Mouse (Mus musculus): ENCODE results near the gene Fbxl17.

Gene Fbxl17

GRCm38 (mm10) chr17:63499636-63500155, at the start of gene Fbxl17:
Fbxl17 (minus strand) TSS chr17:63500017.
- no peak for DNase-seq (ENCODE audit: low read depth)

- peak; percentile 8 for DNase-seq (ENCODE audit: low read depth)
Observed at GRCm38 (mm10) chr17:63547465-63547864, 47.6 kb upstream of the Fbxl17 start.

DNA sequence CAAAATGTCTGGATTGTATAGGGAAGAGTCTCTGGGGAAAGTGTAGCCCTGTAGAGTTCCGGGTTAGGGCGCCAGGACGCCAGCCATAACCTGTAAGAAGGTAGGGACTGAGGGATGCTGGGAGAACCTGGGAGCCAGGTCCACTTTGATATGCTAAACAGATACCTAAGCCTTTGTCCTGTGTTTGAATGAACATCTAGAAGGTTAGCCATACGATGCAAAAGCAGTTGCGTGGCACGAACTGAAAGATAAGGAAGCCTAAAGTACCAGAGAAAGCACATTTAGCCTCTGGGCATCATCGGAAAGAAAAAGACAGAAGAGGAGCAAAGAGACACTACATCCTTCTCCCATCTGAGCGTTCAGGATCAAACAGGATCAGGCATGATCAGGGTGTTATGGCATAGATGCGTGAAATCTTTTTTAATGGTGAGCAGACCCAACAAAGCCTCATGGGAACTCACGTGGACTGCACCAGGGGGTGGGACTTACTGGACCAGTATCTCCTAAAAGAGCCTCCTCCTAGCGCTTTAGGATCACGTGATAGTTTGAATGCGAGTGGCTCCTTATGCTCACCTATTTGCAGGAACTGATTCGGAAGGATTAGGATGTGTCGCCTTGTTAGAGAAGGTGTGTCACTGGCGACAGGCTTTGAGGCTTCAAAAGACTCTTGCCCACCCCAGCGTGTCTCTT, 34.9 kb upstream of the Fbxl17 start:
- no peak for DNase-seq (ENCODE audit: low read depth)

DNA sequence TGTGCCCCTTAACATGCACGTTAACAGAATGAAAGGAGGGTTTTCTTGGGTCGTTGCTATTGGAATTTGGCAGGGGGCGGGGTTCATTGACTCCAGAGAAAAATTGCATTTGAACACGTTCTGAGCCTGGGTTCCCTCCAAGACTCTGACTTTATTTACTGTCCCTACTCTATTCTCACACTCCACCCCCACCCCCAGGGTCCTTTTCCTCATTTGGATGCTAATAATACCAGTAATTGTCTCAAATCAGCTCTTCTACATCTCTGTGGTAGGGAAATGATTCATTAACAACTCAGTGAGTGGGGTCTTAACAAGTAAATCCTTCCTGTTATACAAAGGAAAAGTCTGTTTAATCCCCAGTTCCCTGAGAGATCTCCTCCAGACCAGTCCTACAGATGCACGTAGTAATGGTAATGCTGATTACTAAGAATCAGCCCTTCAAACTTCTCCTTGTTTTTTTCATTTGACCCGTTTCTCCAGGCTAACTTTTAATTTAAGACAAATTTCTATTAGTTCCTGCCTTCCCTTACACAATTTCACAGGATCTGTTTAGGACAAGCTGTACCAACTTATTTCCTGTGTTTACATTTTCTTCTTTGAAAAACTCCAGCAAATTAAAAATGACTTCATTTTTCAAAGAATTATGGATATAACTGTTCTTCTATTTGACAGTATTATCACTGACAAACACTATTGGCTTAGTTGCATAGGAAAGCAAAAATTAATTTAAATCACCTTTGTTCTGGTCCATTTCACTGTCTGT, 33.4 kb upstream of the Fbxl17 start:
- no peak for DNase-seq (ENCODE audit: low read depth)

GRCm38 (mm10) chr17:63529476-63529875, 29.7 kb upstream of the Fbxl17 start:
- DNase-seq (ENCODE audit: low read depth): no peak

DNA sequence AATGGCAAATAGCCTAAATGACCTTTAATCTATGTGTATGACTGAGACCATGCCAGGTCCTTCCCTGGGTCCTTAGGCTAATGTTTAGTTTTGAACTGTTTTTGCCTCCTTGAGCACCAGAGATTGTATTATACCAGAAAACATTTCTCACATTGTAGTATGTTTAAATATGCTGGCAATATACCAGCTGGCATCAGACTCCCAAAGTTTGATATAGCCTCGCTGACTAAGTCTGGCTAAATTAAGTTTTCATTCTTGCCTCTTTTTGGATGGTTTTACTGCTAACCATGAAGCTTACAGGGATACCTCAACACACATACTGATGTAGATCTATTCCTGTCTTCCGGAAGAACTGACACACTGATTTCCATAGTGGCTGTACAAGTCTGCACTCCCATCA, 20.9 kb upstream of the Fbxl17 start:
- no peak for DNase-seq (ENCODE audit: low read depth)

- DNase-seq (ENCODE audit: low read depth): no peak
Observed at GRCm38 (mm10) chr17:63510451-63510850, 10.6 kb upstream of the Fbxl17 start.

DNA sequence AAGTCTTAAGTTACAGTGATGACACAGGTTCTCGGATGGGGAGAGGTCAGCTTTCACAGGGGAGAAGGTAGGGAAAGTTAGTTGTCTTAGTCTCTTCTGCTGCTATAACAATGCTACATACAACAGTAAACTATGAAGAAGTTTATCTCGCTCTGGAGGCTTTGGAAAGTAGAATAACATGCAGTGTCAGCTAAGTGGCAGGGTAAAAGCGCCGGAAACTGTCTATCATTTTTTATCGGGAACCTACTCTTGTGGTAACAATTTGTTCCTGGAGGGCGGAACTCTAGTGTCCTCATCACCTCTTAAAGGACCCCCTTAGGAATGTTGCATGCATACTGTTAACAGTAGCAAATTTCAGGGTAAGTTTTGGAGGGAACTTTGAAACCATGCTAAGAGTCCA, 1.3 kb upstream of the Fbxl17 start:
- DNase-seq (ENCODE audit: low read depth): no peak

GRCm38 (mm10) chr17:63500156-63500834, 478 bp upstream of the Fbxl17 start:
- no peak for DNase-seq (ENCODE audit: low read depth)

DNA sequence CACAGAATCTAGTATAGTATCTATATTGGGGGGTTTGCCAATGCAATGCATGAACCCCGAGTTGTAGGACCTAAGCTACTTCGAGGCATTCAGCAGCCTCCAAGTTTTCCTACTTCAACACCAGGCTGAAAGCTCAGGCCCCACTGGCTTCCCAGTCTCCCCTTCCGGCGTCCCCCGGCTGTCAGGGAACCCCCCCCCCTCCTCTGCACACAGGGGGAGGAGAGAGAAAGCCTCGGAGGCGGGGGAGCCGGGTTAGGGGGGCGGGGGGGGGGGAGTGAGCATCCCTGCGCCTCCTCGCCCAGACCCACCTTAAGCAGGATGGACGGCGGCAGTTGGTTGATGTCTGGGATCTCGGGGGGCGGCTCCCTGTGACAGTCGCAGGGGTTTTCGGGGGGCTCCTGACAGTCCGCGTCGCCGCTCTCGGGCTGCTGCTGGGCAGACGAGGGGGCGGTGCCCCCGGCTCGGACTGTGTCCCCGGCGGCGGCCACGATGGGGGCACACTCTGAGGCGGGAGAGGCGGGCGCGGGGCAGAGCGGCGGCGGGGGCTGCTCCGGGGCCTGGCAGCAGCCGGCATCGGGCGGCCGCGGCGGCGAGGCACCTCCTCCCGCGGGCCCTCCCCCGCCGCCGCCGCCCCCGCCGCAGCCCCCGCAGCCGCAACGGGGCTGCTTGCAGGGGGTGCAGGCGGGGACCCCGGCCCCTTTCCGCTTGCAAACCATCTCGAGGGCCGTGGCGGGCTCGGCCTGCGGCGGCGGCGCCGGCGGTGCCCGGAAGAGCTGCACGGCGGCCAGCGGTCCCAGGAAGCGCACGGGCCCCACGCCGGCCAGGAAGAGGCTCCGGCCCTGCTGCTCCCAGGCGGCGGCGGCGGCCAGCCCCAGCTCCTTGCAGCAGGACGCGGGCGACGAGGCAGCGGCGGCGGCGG, 841 bp downstream of the Fbxl17 start:
- no peak for DNase-seq (ENCODE audit: low read depth)

DNA sequence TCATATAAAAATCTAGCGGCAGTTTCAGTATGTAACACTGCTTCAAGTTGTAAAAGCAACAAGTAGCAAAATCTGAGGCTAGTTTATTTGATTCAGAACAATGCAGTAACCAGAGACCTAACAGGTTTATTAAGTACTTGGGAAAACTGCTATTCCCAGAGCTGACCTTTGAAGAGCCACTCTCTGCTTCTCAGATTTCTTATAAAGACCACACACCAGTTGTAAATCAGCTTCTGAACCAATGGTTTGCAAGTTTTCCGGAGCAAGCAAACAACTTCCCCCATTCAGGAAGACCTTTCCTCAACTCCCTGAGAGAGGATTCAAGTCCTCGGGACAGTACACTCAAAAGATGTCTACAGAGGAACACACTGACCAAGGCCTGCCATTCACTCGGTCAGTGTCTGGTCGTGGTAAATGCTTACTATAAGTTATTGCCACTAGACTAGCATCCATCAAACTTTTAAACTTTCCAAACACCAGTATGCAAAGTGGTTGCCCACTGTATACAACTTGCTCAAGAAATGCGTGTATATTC, 1.6 kb downstream of the Fbxl17 start:
- DNase-seq (ENCODE audit: low read depth): no peak

GRCm38 (mm10) chr17:63497206-63497731, 2.5 kb downstream of the Fbxl17 start:
- no peak for DNase-seq (ENCODE audit: low read depth)

- no peak for DNase-seq (ENCODE audit: low read depth)
Observed at GRCm38 (mm10) chr17:63496153-63496552, 3.7 kb downstream of the Fbxl17 start.

- DNase-seq (ENCODE audit: low read depth): no peak
Observed at GRCm38 (mm10) chr17:63493876-63494580, 5.8 kb downstream of the Fbxl17 start.

- DNase-seq (ENCODE audit: low read depth): no peak
Observed at GRCm38 (mm10) chr17:63493274-63493673, 6.5 kb downstream of the Fbxl17 start.

GRCm38 (mm10) chr17:63492665-63493273, 7.0 kb downstream of the Fbxl17 start:
- DNase-seq (ENCODE audit: low read depth): no peak

GRCm38 (mm10) chr17:63489525-63489924, 10.3 kb downstream of the Fbxl17 start:
- DNase-seq (ENCODE audit: low read depth): no peak

GRCm38 (mm10) chr17:63467866-63468265, 32.0 kb downstream of the Fbxl17 start:
- DNase-seq (ENCODE audit: low read depth): peak; percentile 29

GRCm38 (mm10) chr17:63465239-63465638, 34.6 kb downstream of the Fbxl17 start:
- DNase-seq (ENCODE audit: low read depth): no peak

GRCm38 (mm10) chr17:63462512-63462911, 37.3 kb downstream of the Fbxl17 start:
- no peak for DNase-seq (ENCODE audit: low read depth)
